Comparison of ENCODE assay signal across 8 mouse cellular contexts in genomic region chr10:41477278-41478181, GRCm38 (mm10). TPM values are rescaled to one million over a fixed set of nuclear protein-coding genes. Genes with fewer than 3 reads are reported as not detected.
DNase-seq lines count a peak whose midpoint lies in the region; ATAC-seq and TF ChIP-seq lines count a peak whose summit lies in the region.

No protein-coding gene starts in this region.

- no peak for TF ChIP-seq CTCF in CH12.LX (conservative IDR thresholded peaks at IDR 0.05 in 1 of 2, IDR thresholded peaks at IDR 0.05 in 1 of 2; ENCODE audit: low read depth in 2 of 2, low read length in 2 of 2)

- 0 out of 2 replicates have a peak, but pooled peaks cover 2% of the 10 kb centered on the region for H3K79me2 ChIP-seq in CH12.LX (replicated peaks; ENCODE audit: control insufficient read depth, extremely low read depth, insufficient read depth, poor library complexity, severe bottlenecking)

- peaks cover 32 to 47% of the 10 kb centered on the region in 2 experiments for H3K36me3 ChIP-seq in CH12.LX (replicated peaks in 1 of 2; ENCODE audit: control insufficient read depth in 1 of 2, insufficient read depth in 1 of 2, low read length in 1 of 2)
- no peaks in the 10 kb centered on the region for H3K36me3 ChIP-seq in hindbrain, embryonic 11.5 days (ENCODE audit: control insufficient read depth, insufficient read depth, low read length)

- peak; percentile 62 for DNase-seq in CH12.LX (ENCODE audit: extremely low read depth)
- DNase-seq in adrenal gland, postnatal 36 days, result peak; percentile 37 to 58
- DNase-seq in frontal cortex, adult 2 months (ENCODE audit: extremely low spot score in 1 of 2, low spot score in 1 of 2), result peak; percentile 44 to 65
- DNase-seq in hindbrain, embryonic 11.5 days (ENCODE audit: low spot score), result peak; percentile 63
- DNase-seq in layer of hippocampus, postnatal 36 days, result peak; percentile 36 to 44
- peak; percentile 91 for DNase-seq in lung, postnatal 10 days
- peak; percentile 85 for DNase-seq in retina, embryonic 14.5 days (ENCODE audit: low spot score)
- DNase-seq in urinary bladder, postnatal 14 days (ENCODE audit: low spot score), result peak; percentile 76

- TF ChIP-seq EP300 in CH12.LX (IDR thresholded peaks at IDR 0.05; ENCODE audit: low read length), result no peak

- H3K9me3 ChIP-seq in CH12.LX (replicated peaks; ENCODE audit: low read length), result no peaks in the 10 kb centered on the region
- H3K9me3 ChIP-seq in hindbrain, embryonic 11.5 days (ENCODE audit: control insufficient read depth, low read length), result no peaks in the 10 kb centered on the region

- no peak for TF ChIP-seq RAD21 in CH12.LX (IDR thresholded peaks at IDR 0.05; ENCODE audit: low read depth, low read length)

- peaks cover 7 to 42% of the 10 kb centered on the region in 2 experiments for H3K4me1 ChIP-seq in CH12.LX (ENCODE audit: control insufficient read depth in 1 of 2, insufficient read depth in 2 of 2)
- H3K4me1 ChIP-seq in hindbrain, embryonic 11.5 days (replicated peaks; ENCODE audit: control insufficient read depth, insufficient read depth, low read length), result no peaks in the 10 kb centered on the region; the same call in 1 of the 2 replicates

- in situ Hi-C loops in CH12.LX (cut with MboI; ENCODE audit: low pct_ligation_motif_present, low pct_unique_long_range_greater_than_20kb, low sequenced_read_pairs), result no loop called here

- ATAC-seq in hindbrain, embryonic 11.5 days (ENCODE audit: low FRiP score), result peak; percentile 81

- H3K9ac ChIP-seq in CH12.LX (ENCODE audit: insufficient read depth, low read depth), result peak overlapping the region; percentile 79
- H3K9ac ChIP-seq in hindbrain, embryonic 11.5 days (ENCODE audit: low read depth, low read length), result peak overlapping the region; percentile 71

- H3K4me2 ChIP-seq in CH12.LX (ENCODE audit: insufficient read depth, low read depth, poor library complexity, severe bottlenecking), result peak overlapping the region; percentile 89
- H3K4me2 ChIP-seq in hindbrain, embryonic 11.5 days (replicated peaks; ENCODE audit: low read depth, low read length), result peak overlapping the region; percentile 57

- peak overlapping the region; percentile 57 for H3K27ac ChIP-seq in CH12.LX (ENCODE audit: insufficient read depth, low read depth)
- peak overlapping the region; percentile 74 for H3K27ac ChIP-seq in hindbrain, embryonic 11.5 days (ENCODE audit: low read depth, low read length)

- dilution Hi-C loops in CH12.LX (cut with MboI; ENCODE audit: extremely low pct_ligation_motif_present, extremely low pct_unique_long_range_greater_than_20kb, low sequenced_read_pairs), result no loop called here

- TF ChIP-seq POLR2A in CH12.LX (IDR thresholded peaks at IDR 0.05; ENCODE audit: low read depth, low read length), result no peak

- peak overlapping the region; percentile 67 to 88 (median 79) for H3K4me3 ChIP-seq in CH12.LX (replicated peaks in 1 of 3; ENCODE audit: low read depth in 2 of 3, low read length in 2 of 3, poor library complexity in 1 of 3)
- peak overlapping the region; percentile 51 for H3K4me3 ChIP-seq in hindbrain, embryonic 11.5 days (ENCODE audit: low read depth, low read length)

- H3K27me3 ChIP-seq in CH12.LX (replicated peaks), result no peaks in the 10 kb centered on the region
- no peaks in the 10 kb centered on the region for H3K27me3 ChIP-seq in hindbrain, embryonic 11.5 days (ENCODE audit: control insufficient read depth, insufficient read depth, low read length)

- under 1% methylated on average over 20 of the region's 20 CpGs for WGBS in hindbrain, embryonic 11.5 days

TF ChIP-seq in CH12.LX, 34 proteins besides CTCF, POLR2A, EP300 and RAD21:
- 0 out of 2 replicates have a peak, but pooled peaks have one; percentile 4 for TF ChIP-seq SIN3A (IDR thresholded peaks at IDR 0.05; ENCODE audit: low read length)
- TF ChIP-seq CHD2 (IDR thresholded peaks at IDR 0.05; ENCODE audit: low read length), result no peak
- peak; percentile 46; the same call in 1 of the 2 replicates for TF ChIP-seq MXI1 (IDR thresholded peaks at IDR 0.05; ENCODE audit: low read depth, low read length)
- TF ChIP-seq TBP (conservative IDR thresholded peaks at IDR 0.05; ENCODE audit: low read depth, low read length), result no peak
- TF ChIP-seq MYC (IDR thresholded peaks at IDR 0.05; ENCODE audit: low read depth, low read length), result 0 out of 2 replicates have a peak, but pooled peaks have one; percentile 27

RNA-seq across cellular contexts. Expression of gene Mical1, which starts 1.4 kb away (rescaled TPM):
- 36.3 and 37.7 TPM in 2 replicates for total RNA-seq in CH12.LX (2012; rRNA removed)
- total RNA-seq in CH12.LX (2014; rRNA removed), result 22.5 and 23.0 TPM in 2 replicates
- 67.4 and 70.2 TPM in 2 replicates for polyA plus RNA-seq in CH12.LX (2012; ENCODE audit: insufficient read length, low read depth)
- 1 to 10 TPM; 7.8 to 9.8 TPM for total RNA-seq in adrenal gland, postnatal 36 days (2021)
- polyA plus RNA-seq in frontal cortex, adult 2 months (2012; rRNA removed), result 15.2 and 18.1 TPM in 2 replicates
- polyA plus RNA-seq in hindbrain, embryonic 11.5 days (2014; fragmentation: Nextera tagmentation; extraction: Ambion mirVana), result 26.6 and 28.1 TPM in 2 replicates
- 10 to 100 TPM; 14.7 to 16.6 TPM for total RNA-seq in layer of hippocampus, postnatal 36 days (2021)

RNA-seq across cellular contexts. Expression of gene Smpd2, which starts 12.6 kb away (rescaled TPM):
- total RNA-seq in CH12.LX (2012; rRNA removed) (15.4 and 15.7 TPM in 2 replicates), CH12.LX (2014; rRNA removed) (8.9 and 11.0 TPM in 2 replicates)
- polyA plus RNA-seq in CH12.LX (2012; ENCODE audit: insufficient read length, low read depth), result 11.1 and 11.3 TPM in 2 replicates
- total RNA-seq in adrenal gland, postnatal 36 days (2021), result 10 to 100 TPM; 20.5 to 27.0 TPM
- 39.7 and 41.0 TPM in 2 replicates for polyA plus RNA-seq in frontal cortex, adult 2 months (2012; rRNA removed)
- 45.9 and 47.6 TPM in 2 replicates for polyA plus RNA-seq in hindbrain, embryonic 11.5 days (2014; fragmentation: Nextera tagmentation; extraction: Ambion mirVana)
- total RNA-seq in layer of hippocampus, postnatal 36 days (2021), result 10 to 100 TPM; 21.2 to 23.2 TPM

RNA-seq across cellular contexts. Expression of gene Ppil6, which starts 12.7 kb away (rescaled TPM):
- total RNA-seq in CH12.LX (2012; rRNA removed) (not detected in 2 replicates), CH12.LX (2014; rRNA removed) (not detected in 2 replicates)
- not detected in 2 replicates for polyA plus RNA-seq in CH12.LX (2012; ENCODE audit: insufficient read length, low read depth)
- 1 to 10 TPM in 1 of 2 experiments, under 1 TPM in 1; 0.50 to 1.2 TPM for total RNA-seq in adrenal gland, postnatal 36 days (2021)
- polyA plus RNA-seq in frontal cortex, adult 2 months (2012; rRNA removed), result 3.5 and 4.3 TPM in 2 replicates
- polyA plus RNA-seq in hindbrain, embryonic 11.5 days (2014; fragmentation: Nextera tagmentation; extraction: Ambion mirVana), result 1.3 and 1.4 TPM in 2 replicates
- 1 to 10 TPM; 6.4 to 8.6 TPM for total RNA-seq in layer of hippocampus, postnatal 36 days (2021)

RNA-seq across cellular contexts. Expression of gene Zbtb24, which starts 27.3 kb away (rescaled TPM):
- total RNA-seq in CH12.LX (2012; rRNA removed), result 11.4 and 11.7 TPM in 2 replicates
- total RNA-seq in CH12.LX (2014; rRNA removed), result 14.3 and 15.2 TPM in 2 replicates
- 10.5 and 11.8 TPM in 2 replicates for polyA plus RNA-seq in CH12.LX (2012; ENCODE audit: insufficient read length, low read depth)
- total RNA-seq in adrenal gland, postnatal 36 days (2021), result 10 to 100 TPM; 16.9 to 19.9 TPM
- polyA plus RNA-seq in frontal cortex, adult 2 months (2012; rRNA removed), result 16.8 and 19.4 TPM in 2 replicates
- polyA plus RNA-seq in hindbrain, embryonic 11.5 days (2014; fragmentation: Nextera tagmentation; extraction: Ambion mirVana), result 20.1 TPM in 2 replicates
- total RNA-seq in layer of hippocampus, postnatal 36 days (2021), result 10 to 100 TPM; 20.1 to 23.1 TPM

RNA-seq across cellular contexts. Expression of gene Cd164, which starts 41.7 kb away (rescaled TPM):
- total RNA-seq in CH12.LX (2012; rRNA removed), result 41.0 and 43.6 TPM in 2 replicates
- total RNA-seq in CH12.LX (2014; rRNA removed), result 140 and 151 TPM in 2 replicates
- 163 and 191 TPM in 2 replicates for polyA plus RNA-seq in CH12.LX (2012; ENCODE audit: insufficient read length, low read depth)
- total RNA-seq in adrenal gland, postnatal 36 days (2021), result 100 to 1,000 TPM; 215 to 243 TPM
- polyA plus RNA-seq in frontal cortex, adult 2 months (2012; rRNA removed), result 57.4 and 65.6 TPM in 2 replicates
- polyA plus RNA-seq in hindbrain, embryonic 11.5 days (2014; fragmentation: Nextera tagmentation; extraction: Ambion mirVana), result 122 and 123 TPM in 2 replicates
- 10 to 100 TPM; 61.5 to 63.0 TPM for total RNA-seq in layer of hippocampus, postnatal 36 days (2021)

Comparison
In these comparisons a context has a peak if more than half of its experiments do, and no peak if none do; other contexts are left out.
1. Peak in every context shown above with its lines: DNase-seq, ATAC-seq, H3K4me3 ChIP-seq and H3K27ac ChIP-seq.
2. DNase-seq: peak in every context shown above with its lines; median percentile 91 in lung, postnatal 10 days; 85 in retina, embryonic 14.5 days; 76 in urinary bladder, postnatal 14 days; 63 in hindbrain, embryonic 11.5 days; 62 in CH12.LX; 54 in frontal cortex, adult 2 months; 48 in adrenal gland, postnatal 36 days; 40 in layer of hippocampus, postnatal 36 days.